Mouse (Mus musculus) inflammation-experienced regulatory T-cells, adult 6 months (primary cell): ENCODE results near the gene 4933428G20Rik. TPM values are rescaled to one million over a fixed set of nuclear protein-coding genes. Genes with fewer than 3 reads are reported as not detected.

Source experiments
- ATAC-seq: one replicate; pipeline ENCODE4 v1.8.0; 2017
- polyA plus RNA-seq, 3 experiments: library from polyadenylated mRNA; unstranded; fragments of 100-300 nt; shearing (Covaris generic); gene quantifications; one replicate each; pipeline ENCODE4 v1.2.1; 2017

The 4933428G20Rik gene
- polyA plus RNA-seq, 3 experiments from 2014 or later = not detected

GRCm38 (mm10) chr11:97532950-97533582 lies 32.9 kb upstream of the 4933428G20Rik start:
- peak; percentile 44 for ATAC-seq

GRCm38 (mm10) chr11:97532354-97532753 lies 32.2 kb upstream of the 4933428G20Rik start:
- ATAC-seq = no peak

GRCm38 (mm10) chr11:97531381-97532260 lies 31.5 kb upstream of the 4933428G20Rik start:
- ATAC-seq = peak; percentile 85

- ATAC-seq = no peak
These were observed 30.8 kb upstream of the 4933428G20Rik start for GRCm38 (mm10) chr11:97530961-97531360.

- ATAC-seq = no peak
These were observed 29.9 kb upstream of the 4933428G20Rik start for GRCm38 (mm10) chr11:97530069-97530468.

GRCm38 (mm10) chr11:97528282-97528808 lies 28.2 kb upstream of the 4933428G20Rik start:
- ATAC-seq = no peak

- ATAC-seq = no peak
These were observed 25.2 kb upstream of the 4933428G20Rik start for GRCm38 (mm10) chr11:97525313-97525712.

- no peak for ATAC-seq
These were observed 24.2 kb upstream of the 4933428G20Rik start for GRCm38 (mm10) chr11:97524306-97524705.

GRCm38 (mm10) chr11:97523827-97524261 lies 23.7 kb upstream of the 4933428G20Rik start:
- no peak for ATAC-seq

- no peak for ATAC-seq
These were observed 23.0 kb upstream of the 4933428G20Rik start for GRCm38 (mm10) chr11:97523107-97523506.

- ATAC-seq = no peak
These were observed 21.8 kb upstream of the 4933428G20Rik start for GRCm38 (mm10) chr11:97521741-97522474.

GRCm38 (mm10) chr11:97520541-97520940 lies 20.4 kb upstream of the 4933428G20Rik start:
- no peak for ATAC-seq

- ATAC-seq = no peak
These were observed 12.9 kb upstream of the 4933428G20Rik start for GRCm38 (mm10) chr11:97513066-97513465.

- no peak for ATAC-seq
These were observed 12.4 kb upstream of the 4933428G20Rik start for GRCm38 (mm10) chr11:97512511-97512910.

- no peak for ATAC-seq
These were observed 11.7 kb upstream of the 4933428G20Rik start for GRCm38 (mm10) chr11:97511661-97512369.

GRCm38 (mm10) chr11:97510966-97511660 lies 11.0 kb upstream of the 4933428G20Rik start:
- no peak for ATAC-seq

- no peak for ATAC-seq
These were observed 9.8 kb upstream of the 4933428G20Rik start for GRCm38 (mm10) chr11:97509715-97510485.

- ATAC-seq = no peak
These were observed 8.9 kb upstream of the 4933428G20Rik start for GRCm38 (mm10) chr11:97509058-97509457.

GRCm38 (mm10) chr11:97508198-97508597 lies 8.1 kb upstream of the 4933428G20Rik start:
- no peak for ATAC-seq

- ATAC-seq = no peak
These were observed 6.2 kb upstream of the 4933428G20Rik start for GRCm38 (mm10) chr11:97506331-97506730.

GRCm38 (mm10) chr11:97505784-97506183 lies 5.6 kb upstream of the 4933428G20Rik start:
- ATAC-seq = no peak
